In the genomic region with DNA sequence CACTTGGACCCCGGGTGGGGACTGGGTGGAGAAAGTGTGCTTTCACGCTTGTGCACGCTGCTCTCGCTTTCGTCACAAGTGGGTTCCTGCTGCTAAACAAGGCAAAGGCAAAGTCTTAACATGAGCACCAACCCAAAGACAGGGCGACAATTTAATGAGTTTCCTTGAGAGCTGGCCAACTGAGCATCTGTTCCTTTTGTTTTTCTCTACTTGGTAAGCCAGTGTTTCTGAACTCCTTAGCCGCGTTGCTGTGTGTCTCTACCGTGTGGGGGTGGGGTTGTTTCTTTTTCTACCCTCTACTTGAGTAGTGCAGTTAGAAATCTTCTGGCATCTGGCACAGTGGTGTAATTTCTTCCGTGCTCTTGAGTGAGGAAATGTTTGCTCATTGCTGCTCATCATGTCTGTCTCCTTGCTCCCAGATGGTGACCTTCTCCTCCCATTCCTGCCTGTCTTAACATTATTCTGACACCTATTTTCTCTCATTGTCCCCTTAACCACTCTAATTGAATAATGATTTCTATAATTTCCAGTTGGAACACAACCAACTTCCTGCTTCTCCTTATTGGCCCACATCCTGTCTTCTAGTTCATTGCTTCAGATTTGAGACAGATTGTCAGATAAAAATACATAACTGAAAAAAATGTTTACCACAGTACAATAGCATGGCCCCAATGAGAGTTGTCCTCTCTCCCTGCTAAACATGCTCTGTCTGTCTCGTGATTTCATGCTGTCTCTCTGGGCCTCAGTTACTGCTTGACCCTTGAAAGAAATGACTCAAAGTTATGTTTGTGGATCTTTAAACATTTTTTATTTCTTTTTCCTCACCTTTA, we compare ENCODE assay signal across 8 mouse cellular contexts.
DNase-seq lines count a peak whose midpoint lies in the region; ATAC-seq and TF ChIP-seq lines count a peak whose summit lies in the region.

No protein-coding gene starts in this region.

- H3K27me3 ChIP-seq in lung, postnatal 0 days (replicated peaks; ENCODE audit: insufficient read depth, low read length): no peaks in the 10 kb centered on the region

- H3K27ac ChIP-seq in lung, postnatal 0 days (ENCODE audit: low read length): 0 out of 2 replicates have a peak overlapping the region, but pooled peaks have one; percentile 5

- TF ChIP-seq CTCF in lung, postnatal 0 days (IDR thresholded peaks at IDR 0.05): no peak

- no peak for ATAC-seq in cerebellum, adult (ENCODE audit: insufficient number of reproducible peaks, low FRiP score, low TSS enrichment)
- ATAC-seq in lung, postnatal 0 days: peak; percentile 79

- peak; percentile 29 for DNase-seq in cerebellum, adult 11 months
- DNase-seq in left cerebral cortex, adult 18-20 months (ENCODE audit: low spot score in 2 of 2): peak; percentile 31 to 59
- DNase-seq in left cerebral cortex, adult 11 months (ENCODE audit: low spot score): no peak
- peak; percentile 69 for DNase-seq in cerebellum, adult 9-10 months
- DNase-seq in lung, postnatal 0 days (ENCODE audit: low spot score): peak; percentile 87
- DNase-seq in thymus, postnatal 36 days: peak; percentile 39 to 49
- no peak for DNase-seq in adrenal gland, postnatal 14 days

- no peaks in the 10 kb centered on the region for H3K36me3 ChIP-seq in lung, postnatal 0 days (ENCODE audit: insufficient read depth, low read length)

- WGBS in lung, postnatal 0 days: 51% methylated on average over 11 of the region's 11 CpGs

- H3K9me3 ChIP-seq in lung, postnatal 0 days (ENCODE audit: low read length): no peaks in the 10 kb centered on the region

- peak; percentile 40; the same call in 1 of the 2 replicates for TF ChIP-seq EP300 in lung, postnatal 0 days (IDR thresholded peaks at IDR 0.05)

- no peak overlapping the region for H3K4me2 ChIP-seq in lung, postnatal 0 days (replicated peaks; ENCODE audit: low read depth, low read length)

- no peak overlapping the region for H3K9ac ChIP-seq in lung, postnatal 0 days (replicated peaks; ENCODE audit: low read depth)

- no peak overlapping the region for H3K4me3 ChIP-seq in lung, postnatal 0 days (ENCODE audit: low read depth, low read length)

- H3K4me1 ChIP-seq in lung, postnatal 0 days (ENCODE audit: insufficient read depth, low read depth, low read length): no peaks in the 10 kb centered on the region

Comparison
In these comparisons a context has a peak if more than half of its experiments do, and no peak if none do; other contexts are left out.
1. DNase-seq: peak in cerebellum, adult 11 months (single experiment), left cerebral cortex, adult 18-20 months (2 of 2), cerebellum, adult 9-10 months (single experiment), lung, postnatal 0 days (single experiment) and thymus, postnatal 36 days (2 of 2); none in left cerebral cortex, adult 11 months (single experiment) and adrenal gland, postnatal 14 days (single experiment).